Mouse (Mus musculus): ENCODE results near the gene Ankrd63. TPM values are rescaled to one million over a fixed set of nuclear protein-coding genes. Genes with fewer than 3 reads are reported as not detected.

The Ankrd63 gene
- polyA plus RNA-seq, 1 experiment from 2014 or later: 0.65 TPM

DNA sequence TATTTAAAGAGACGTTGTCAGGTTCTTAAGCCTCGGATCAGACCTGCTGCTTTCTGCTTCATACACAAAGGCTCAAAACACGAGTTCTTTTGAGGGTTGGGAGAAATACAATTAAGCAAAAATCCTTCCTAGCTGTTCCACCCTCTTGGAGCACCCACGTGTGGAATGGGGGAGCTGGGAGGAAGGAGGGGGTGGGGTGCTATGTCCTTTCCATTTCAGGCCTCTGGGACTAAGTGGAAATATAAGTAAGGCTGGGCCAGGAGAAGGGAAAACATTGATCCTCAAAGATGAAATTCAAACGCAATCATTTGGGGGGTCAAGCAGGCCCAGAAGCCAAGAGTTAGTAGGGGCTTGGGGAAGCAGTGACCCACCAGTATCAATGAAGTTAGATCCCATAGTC lies 2.6 kb downstream of the Ankrd63 start:
- WGBS: 8% methylated on average over 5 of the region's 5 CpGs
- no peak for ATAC-seq (ENCODE audit: low FRiP score, low TSS enrichment)
- Histone ChIP-seq H3K4me2 (replicated peaks; ENCODE audit: low read depth, low read length) (no peak overlapping the region), H3K27me3 (ENCODE audit: control insufficient read depth, insufficient read depth, low read length) (peaks cover 71% of the 10 kb centered on the region), H3K27ac (ENCODE audit: low read depth, low read length) (no peak overlapping the region), H3K36me3 (ENCODE audit: control insufficient read depth, insufficient read depth, low read length) (no peaks in the 10 kb centered on the region), H3K4me1 (ENCODE audit: control insufficient read depth, insufficient read depth, low read length) (peaks cover 30% of the 10 kb centered on the region), H3K9ac (ENCODE audit: low read depth, low read length) (no peak overlapping the region), H3K4me3 (ENCODE audit: low read length) (no peak overlapping the region), H3K9me3 (ENCODE audit: control insufficient read depth, low read length) (no peaks in the 10 kb centered on the region)

DNA sequence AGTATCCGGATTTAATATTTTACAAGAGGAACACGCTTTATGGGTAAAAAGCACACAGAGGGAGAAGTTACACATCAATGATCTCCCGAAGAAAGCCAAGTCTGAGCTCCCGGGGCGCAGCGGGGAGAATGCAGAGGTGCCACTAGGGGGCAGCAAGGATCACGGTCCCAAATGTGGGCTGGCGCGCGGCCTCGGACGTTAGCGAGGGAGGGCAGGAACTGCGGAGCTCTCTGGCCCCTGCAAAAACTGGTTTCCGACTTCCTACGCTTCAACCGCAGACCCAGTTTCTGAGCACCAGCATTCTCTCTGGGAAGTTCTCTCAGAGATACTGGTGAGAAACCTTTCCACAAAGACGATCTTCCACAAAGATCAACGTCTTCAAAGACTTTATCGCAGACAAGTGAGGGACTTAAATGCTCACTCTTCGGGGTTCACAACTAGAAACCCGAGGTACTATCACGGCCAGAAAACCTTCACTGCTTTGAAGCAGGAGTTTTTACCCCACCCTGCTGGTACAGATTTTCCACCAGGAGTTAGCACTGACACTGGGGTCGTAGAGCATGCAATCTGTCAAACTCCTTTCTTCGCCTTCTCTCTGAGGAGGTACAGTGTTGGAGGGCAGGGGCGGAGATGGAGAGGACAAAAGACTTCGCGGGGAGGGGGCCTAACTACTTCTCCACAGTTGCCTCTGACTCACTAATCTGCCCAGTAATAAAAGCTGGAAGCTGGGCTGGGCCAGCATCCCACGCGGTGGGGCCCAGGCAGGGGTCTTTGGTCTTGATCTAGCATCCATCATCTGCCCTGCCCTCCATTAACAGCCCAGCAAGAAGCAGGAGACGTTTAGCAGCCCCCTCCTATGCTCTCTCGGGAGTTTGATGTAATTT lies 3.3 kb downstream of the Ankrd63 start:
- H3K4me2 ChIP-seq (replicated peaks; ENCODE audit: low read depth, low read length): peak overlapping the region; percentile 30
- peak overlapping the region; percentile 31; the same call in 1 of the 2 replicates for H3K9ac ChIP-seq (ENCODE audit: low read depth, low read length)
- peaks cover 30% of the 10 kb centered on the region for H3K4me1 ChIP-seq (ENCODE audit: control insufficient read depth, insufficient read depth, low read length)
- 2% methylated on average over 32 of the region's 32 CpGs for WGBS
- peak overlapping the region; percentile 24; the same call in 1 of the 2 replicates for H3K4me3 ChIP-seq (ENCODE audit: low read length)
- H3K27ac ChIP-seq (ENCODE audit: low read depth, low read length): no peak overlapping the region
- ATAC-seq (ENCODE audit: low FRiP score, low TSS enrichment): 0 out of 2 replicates have a peak, but pooled peaks have one; percentile 26
- no peaks in the 10 kb centered on the region for H3K9me3 ChIP-seq (ENCODE audit: control insufficient read depth, low read length)
- peaks cover 68% of the 10 kb centered on the region for H3K27me3 ChIP-seq (ENCODE audit: control insufficient read depth, insufficient read depth, low read length)
- no peaks in the 10 kb centered on the region for H3K36me3 ChIP-seq (ENCODE audit: control insufficient read depth, insufficient read depth, low read length)

DNA sequence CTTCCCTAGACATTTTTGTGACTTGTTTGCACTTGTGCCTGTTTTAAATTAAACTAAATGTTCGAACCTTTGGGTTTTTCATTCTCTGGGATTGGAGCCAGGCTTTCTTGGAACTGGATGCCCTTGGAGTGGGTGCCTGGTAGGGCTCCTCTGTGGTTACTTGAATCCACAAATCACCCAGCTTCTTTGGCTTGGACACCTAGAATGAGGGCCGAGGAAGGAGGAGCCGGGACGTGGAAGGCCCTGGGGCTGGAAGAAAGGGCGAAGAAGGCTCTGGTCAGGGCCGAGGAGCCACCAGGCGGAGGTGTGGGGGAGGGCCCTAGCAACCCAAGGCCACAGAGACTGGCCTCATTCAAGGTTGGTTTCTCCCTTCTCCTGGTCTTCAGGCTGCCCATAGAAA lies 5.8 kb downstream of the Ankrd63 start:
- no peaks in the 10 kb centered on the region for H3K36me3 ChIP-seq (ENCODE audit: control insufficient read depth, insufficient read depth, low read length)
- H3K4me1 ChIP-seq (ENCODE audit: control insufficient read depth, insufficient read depth, low read length): peaks cover 16% of the 10 kb centered on the region
- H3K27ac ChIP-seq (ENCODE audit: low read depth, low read length): no peak overlapping the region
- no peak overlapping the region for H3K4me3 ChIP-seq (ENCODE audit: low read length)
- no peaks in the 10 kb centered on the region for H3K9me3 ChIP-seq (ENCODE audit: control insufficient read depth, low read length)
- H3K4me2 ChIP-seq (replicated peaks; ENCODE audit: low read depth, low read length): no peak overlapping the region
- WGBS: 21% methylated on average over 7 of the region's 7 CpGs
- peaks cover 46% of the 10 kb centered on the region for H3K27me3 ChIP-seq (ENCODE audit: control insufficient read depth, insufficient read depth, low read length)
- H3K9ac ChIP-seq (ENCODE audit: low read depth, low read length): no peak overlapping the region
- no peak for ATAC-seq (ENCODE audit: low FRiP score, low TSS enrichment)

DNA sequence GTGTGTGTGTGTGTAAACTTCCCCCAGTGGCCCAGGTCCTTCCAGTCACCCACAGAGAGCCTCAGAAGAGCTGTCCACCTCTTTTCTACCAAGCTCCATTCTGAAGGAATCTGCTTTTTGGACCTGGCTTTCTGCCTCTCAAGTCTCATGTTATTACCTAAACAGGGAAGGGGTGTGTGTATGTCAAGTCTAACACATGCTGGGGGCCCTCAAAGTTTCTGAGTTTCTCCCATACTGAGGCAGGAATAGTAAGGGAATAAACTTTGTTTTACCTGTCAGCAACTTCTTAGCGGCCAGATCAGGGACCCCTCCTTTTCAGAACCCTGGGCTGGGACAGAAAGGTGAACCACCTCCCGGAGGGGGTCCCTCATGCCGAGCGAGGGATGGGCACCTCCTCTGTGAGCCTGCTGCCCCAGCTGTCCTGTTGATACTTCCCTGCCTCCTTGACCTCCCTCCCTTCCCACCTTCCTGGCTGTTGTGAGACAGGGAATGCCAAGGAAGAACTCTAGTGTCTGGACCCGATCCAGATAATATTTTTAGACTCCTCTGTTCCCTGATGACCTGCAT lies 6.4 kb downstream of the Ankrd63 start:
- 36% methylated on average over 5 of the region's 5 CpGs for WGBS
- H3K27me3 ChIP-seq (ENCODE audit: control insufficient read depth, insufficient read depth, low read length): peaks cover 40% of the 10 kb centered on the region

DNA sequence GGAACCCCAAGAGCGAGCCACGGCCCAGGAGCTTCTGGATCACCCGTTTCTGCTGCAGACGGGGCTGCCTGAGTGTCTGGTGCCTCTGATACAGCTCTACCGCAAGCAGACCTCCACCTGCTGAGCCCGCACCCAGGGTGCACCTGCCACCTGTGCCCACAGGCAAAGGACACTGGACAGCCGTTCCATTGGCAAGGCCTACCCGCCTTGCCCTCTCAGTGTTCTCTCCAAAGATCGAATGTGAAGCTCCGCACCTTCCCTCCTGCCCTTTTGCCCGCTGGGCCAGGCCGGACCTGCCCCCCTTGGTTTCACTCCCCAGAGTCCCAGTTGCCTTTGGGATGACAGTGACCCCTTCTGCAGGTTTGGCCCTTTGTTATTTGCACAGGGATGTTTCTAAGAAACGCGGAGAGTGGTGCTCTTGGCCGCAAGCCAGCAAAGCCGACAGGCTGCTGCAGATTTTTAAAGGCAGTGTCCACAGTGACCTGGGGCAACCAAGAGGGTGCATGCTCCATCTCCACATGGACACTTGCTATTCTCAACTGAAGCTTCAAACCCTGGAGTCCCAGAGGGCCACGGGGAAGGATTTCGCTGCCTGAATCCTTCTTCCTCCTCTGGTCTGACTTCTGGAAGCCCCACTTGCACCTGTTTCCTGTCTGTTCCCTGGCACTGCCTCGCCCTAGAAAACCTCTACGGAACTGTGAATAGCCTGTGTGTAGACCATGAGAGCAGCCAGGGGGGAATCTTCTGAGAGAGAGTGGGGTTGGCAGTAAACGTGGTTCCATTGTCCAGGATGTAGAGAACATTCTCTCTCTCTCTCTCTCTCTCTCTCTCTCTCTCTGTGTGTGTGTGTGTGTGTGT lies 7.1 kb downstream of the Ankrd63 start:
- Histone ChIP-seq H3K4me2 (replicated peaks; ENCODE audit: low read depth, low read length) (no peak overlapping the region), H3K27me3 (ENCODE audit: control insufficient read depth, insufficient read depth, low read length) (peaks cover 33% of the 10 kb centered on the region), H3K36me3 (ENCODE audit: control insufficient read depth, insufficient read depth, low read length) (no peaks in the 10 kb centered on the region), H3K9me3 (ENCODE audit: control insufficient read depth, low read length) (no peaks in the 10 kb centered on the region), H3K4me3 (ENCODE audit: low read length) (no peak overlapping the region), H3K27ac (ENCODE audit: low read depth, low read length) (no peak overlapping the region), H3K4me1 (ENCODE audit: control insufficient read depth, insufficient read depth, low read length) (peaks cover 7% of the 10 kb centered on the region), H3K9ac (ENCODE audit: low read depth, low read length) (no peak overlapping the region)
- no peak for ATAC-seq (ENCODE audit: low FRiP score, low TSS enrichment)
- WGBS: 49% methylated on average over 21 of the region's 21 CpGs

More for the DNA sequence above, 6.4 kb downstream of the Ankrd63 start:
- no peak overlapping the region for H3K27ac ChIP-seq (ENCODE audit: low read depth, low read length)
- no peak overlapping the region for H3K9ac ChIP-seq (ENCODE audit: low read depth, low read length)
- H3K4me3 ChIP-seq (ENCODE audit: low read length): no peak overlapping the region
- no peaks in the 10 kb centered on the region for H3K9me3 ChIP-seq (ENCODE audit: control insufficient read depth, low read length)
- ATAC-seq (ENCODE audit: low FRiP score, low TSS enrichment): no peak
- peaks cover 10% of the 10 kb centered on the region for H3K4me1 ChIP-seq (ENCODE audit: control insufficient read depth, insufficient read depth, low read length)
- H3K36me3 ChIP-seq (ENCODE audit: control insufficient read depth, insufficient read depth, low read length): no peaks in the 10 kb centered on the region
- no peak overlapping the region for H3K4me2 ChIP-seq (replicated peaks; ENCODE audit: low read depth, low read length)

DNA sequence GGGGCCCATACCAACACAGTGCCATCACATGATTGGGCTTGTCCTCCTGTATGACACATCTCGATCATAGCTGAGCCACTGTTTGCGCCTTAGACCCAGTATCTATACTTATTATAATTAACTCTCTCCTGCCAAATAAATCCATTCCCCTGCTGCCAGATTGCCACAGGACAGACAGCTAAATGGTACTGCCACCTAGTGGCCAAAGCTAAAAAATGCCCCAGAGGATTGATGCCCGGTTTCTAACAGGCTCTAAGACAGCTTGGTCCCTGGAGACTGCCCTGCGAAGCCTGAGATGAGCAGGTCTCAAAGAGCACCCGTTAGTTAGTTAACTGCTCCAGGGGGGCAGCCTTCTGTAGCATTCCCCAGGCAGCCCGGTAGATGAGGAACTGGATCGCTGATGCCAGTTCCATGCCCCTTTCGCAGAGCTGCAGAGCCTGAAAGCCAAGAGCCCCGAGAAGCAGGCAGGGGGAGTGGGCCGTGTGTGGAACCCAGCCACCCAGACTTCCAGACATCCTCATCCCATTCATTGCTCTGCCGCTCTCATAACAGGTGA lies 8.0 kb downstream of the Ankrd63 start:
- Histone ChIP-seq H3K36me3 (ENCODE audit: control insufficient read depth, insufficient read depth, low read length) (no peaks in the 10 kb centered on the region), H3K4me1 (ENCODE audit: control insufficient read depth, insufficient read depth, low read length) (peaks cover 5% of the 10 kb centered on the region), H3K4me2 (replicated peaks; ENCODE audit: low read depth, low read length) (no peak overlapping the region), H3K9me3 (ENCODE audit: control insufficient read depth, low read length) (no peaks in the 10 kb centered on the region), H3K9ac (ENCODE audit: low read depth, low read length) (no peak overlapping the region), H3K4me3 (ENCODE audit: low read length) (no peak overlapping the region), H3K27ac (ENCODE audit: low read depth, low read length) (no peak overlapping the region), H3K27me3 (ENCODE audit: control insufficient read depth, insufficient read depth, low read length) (peaks cover 24% of the 10 kb centered on the region)
- WGBS: 26% methylated on average over 11 of the region's 11 CpGs
- ATAC-seq (ENCODE audit: low FRiP score, low TSS enrichment): no peak

DNA sequence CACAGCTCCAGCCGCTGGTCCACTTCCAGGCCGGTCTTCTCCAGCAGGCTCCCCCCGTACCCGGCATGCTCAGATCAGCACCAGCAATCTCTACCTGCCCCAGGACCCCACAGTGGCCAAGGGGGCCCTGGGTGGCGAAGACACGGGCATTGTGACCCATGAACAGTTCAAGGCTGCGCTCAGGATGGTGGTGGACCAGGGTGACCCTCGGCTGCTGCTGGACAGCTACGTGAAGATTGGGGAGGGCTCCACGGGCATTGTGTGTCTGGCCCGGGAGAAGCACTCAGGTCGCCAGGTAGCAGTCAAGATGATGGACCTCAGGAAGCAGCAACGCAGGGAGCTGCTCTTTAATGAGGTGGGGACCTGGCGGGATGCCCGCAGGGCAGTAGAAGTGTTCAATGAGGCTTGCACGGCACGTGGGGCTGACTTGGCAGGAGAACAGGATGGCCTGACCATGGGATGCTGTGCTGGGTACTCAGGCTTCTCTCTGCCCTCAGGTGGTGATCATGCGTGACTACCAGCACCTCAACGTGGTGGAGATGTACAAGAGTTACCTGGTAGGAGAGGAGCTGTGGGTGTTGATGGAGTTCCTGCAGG lies 10.3 kb downstream of the Ankrd63 start:
- H3K27ac ChIP-seq (ENCODE audit: low read depth, low read length): no peak overlapping the region
- H3K4me1 ChIP-seq (ENCODE audit: control insufficient read depth, insufficient read depth, low read length): no peaks in the 10 kb centered on the region; the same call in 1 of the 2 replicates
- H3K9ac ChIP-seq (ENCODE audit: low read depth, low read length): no peak overlapping the region
- H3K4me2 ChIP-seq (replicated peaks; ENCODE audit: low read depth, low read length): no peak overlapping the region
- H3K27me3 ChIP-seq (ENCODE audit: control insufficient read depth, insufficient read depth, low read length): peaks cover 15% of the 10 kb centered on the region
- ATAC-seq (ENCODE audit: low FRiP score, low TSS enrichment): no peak
- H3K36me3 ChIP-seq (ENCODE audit: control insufficient read depth, insufficient read depth, low read length): no peaks in the 10 kb centered on the region
- no peak overlapping the region for H3K4me3 ChIP-seq (ENCODE audit: low read length)
- 80% methylated on average over 19 of the region's 19 CpGs for WGBS
- H3K9me3 ChIP-seq (ENCODE audit: control insufficient read depth, low read length): no peaks in the 10 kb centered on the region

DNA sequence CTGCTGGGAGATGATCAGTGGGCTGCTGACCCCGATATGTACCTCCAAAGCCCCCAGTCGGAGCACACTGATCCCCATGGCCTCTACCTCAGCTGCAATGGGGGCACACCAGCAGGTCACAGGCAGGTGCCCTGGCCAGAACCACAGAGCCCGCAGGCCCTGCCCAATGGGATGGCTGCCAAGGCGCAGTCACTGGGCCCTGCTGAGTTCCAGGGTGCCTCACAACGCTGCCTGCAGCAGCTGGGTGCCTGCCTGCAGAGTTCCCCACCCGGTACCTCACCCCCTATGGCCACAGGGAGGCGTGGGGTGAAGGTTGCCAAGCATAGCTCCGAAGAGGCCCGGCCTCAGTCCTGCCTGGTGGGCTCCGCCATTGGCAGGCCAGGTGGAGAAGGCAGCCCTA lies 13.9 kb downstream of the Ankrd63 start:
- WGBS: 86% methylated on average over 10 of the region's 10 CpGs
- Histone ChIP-seq H3K27ac (ENCODE audit: low read depth, low read length) (no peak overlapping the region), H3K27me3 (ENCODE audit: control insufficient read depth, insufficient read depth, low read length) (peaks cover 6% of the 10 kb centered on the region; the same call in 1 of the 2 replicates), H3K4me1 (ENCODE audit: control insufficient read depth, insufficient read depth, low read length) (no peaks in the 10 kb centered on the region), H3K9me3 (ENCODE audit: control insufficient read depth, low read length) (no peaks in the 10 kb centered on the region), H3K4me2 (replicated peaks; ENCODE audit: low read depth, low read length) (no peak overlapping the region), H3K36me3 (ENCODE audit: control insufficient read depth, insufficient read depth, low read length) (no peaks in the 10 kb centered on the region), H3K4me3 (ENCODE audit: low read length) (no peak overlapping the region), H3K9ac (ENCODE audit: low read depth, low read length) (no peak overlapping the region)
- ATAC-seq (ENCODE audit: low FRiP score, low TSS enrichment): no peak

Data from kidney, embryonic 14.5 days (tissue).